Mouse (Mus musculus) kidney, postnatal 14 days (tissue): ENCODE measurements around the gene Fbn1.

Source experiments
- DNase-seq: peaks from one replicate; pipeline ENCODE4 v3.0.0; 2022; ENCODE audit warnings: mixed read lengths

The Fbn1 gene

GRCm38 (mm10) chr2:125452369-125453097 is 55.3 kb downstream of the Fbn1 start:
- no peak for DNase-seq

DNA sequence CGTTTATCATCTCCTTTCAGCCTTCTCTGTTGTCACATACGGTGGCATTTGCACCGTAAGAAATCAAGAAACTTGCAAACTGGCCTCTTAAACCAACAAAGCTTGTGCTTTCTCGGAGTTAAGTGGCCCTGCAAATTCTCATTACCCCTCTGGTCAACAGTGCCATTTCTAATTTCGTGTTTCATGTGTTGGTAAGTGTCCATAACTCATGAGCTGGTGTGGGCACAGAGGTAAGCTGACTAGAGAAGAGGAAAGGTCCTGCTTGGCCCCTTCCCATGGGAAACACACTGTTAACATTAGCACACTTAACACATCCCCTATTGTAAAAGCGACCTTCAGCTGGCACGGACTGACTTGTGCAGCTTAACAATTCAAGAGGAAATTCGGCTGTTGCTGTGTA is 58.4 kb downstream of the Fbn1 start:
- no peak for DNase-seq

GRCm38 (mm10) chr2:125448881-125449280 is 58.9 kb downstream of the Fbn1 start:
- DNase-seq, result peak; percentile 28

- DNase-seq, result no peak
Observed at GRCm38 (mm10) chr2:125447274-125447898, 60.4 kb downstream of the Fbn1 start.

DNA sequence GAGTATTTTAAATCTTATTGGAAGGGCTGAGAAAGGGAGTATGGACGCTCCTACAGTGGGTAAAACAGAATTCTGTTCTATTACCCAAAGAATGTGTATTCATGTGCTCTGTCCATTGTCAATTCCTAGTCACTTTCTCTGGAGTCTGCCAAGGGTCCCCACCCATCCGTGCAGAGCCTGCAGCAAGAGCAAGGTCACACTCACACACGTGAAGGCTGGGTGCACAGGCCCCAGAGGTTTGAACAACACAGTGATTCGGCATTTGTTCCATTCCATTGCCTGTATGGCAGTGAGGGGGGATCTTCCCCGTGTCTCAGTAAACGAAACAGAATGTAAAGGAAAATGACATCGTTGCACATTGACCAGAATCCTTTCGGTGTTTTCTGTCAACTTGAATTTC is 69.4 kb downstream of the Fbn1 start:
- no peak for DNase-seq

DNA sequence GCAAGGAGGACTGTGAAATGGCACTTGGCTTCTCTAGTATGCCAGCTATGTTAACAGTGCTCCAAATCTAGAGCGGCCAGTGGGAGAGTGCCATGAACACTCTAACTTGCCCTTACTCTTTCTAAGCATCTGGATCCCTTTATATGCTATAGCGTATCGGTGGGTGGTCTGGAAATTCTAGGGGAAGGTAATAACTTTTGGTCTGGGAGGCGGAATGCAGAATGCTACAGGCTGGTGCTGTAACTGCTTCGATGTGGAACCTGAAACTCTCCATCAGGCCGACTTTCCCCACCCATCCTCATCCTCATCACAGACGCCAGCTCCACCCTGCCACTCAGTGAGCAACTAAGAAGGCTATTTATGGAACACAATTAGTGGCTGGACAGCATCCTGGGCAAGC is 71.6 kb downstream of the Fbn1 start:
- no peak for DNase-seq

- no peak for DNase-seq
Observed at GRCm38 (mm10) chr2:125433524-125433923, 74.3 kb downstream of the Fbn1 start.

DNA sequence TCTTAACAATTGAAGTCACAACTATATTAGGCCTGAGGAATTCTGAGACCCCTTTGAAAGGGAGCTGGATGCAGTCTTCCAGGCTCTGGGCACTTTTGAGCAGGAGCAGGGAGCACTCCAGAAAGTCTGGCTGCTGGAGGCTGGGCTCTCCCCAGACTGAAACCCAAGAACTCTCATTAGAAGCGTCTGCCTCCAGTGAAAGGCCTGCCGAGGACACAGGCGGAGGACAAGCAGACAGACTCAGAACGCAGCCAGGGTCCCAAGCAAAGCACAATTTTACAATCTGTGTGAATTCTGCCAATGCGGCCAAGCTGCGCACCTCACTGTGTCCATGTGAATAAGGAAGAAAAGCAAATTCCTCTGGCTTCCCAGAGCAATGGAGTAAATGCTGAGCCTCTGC is 76.3 kb downstream of the Fbn1 start:
- DNase-seq, result no peak

GRCm38 (mm10) chr2:125428811-125429438 is 78.9 kb downstream of the Fbn1 start:
- DNase-seq, result peak; percentile 37

- no peak for DNase-seq
Observed at GRCm38 (mm10) chr2:125420604-125421003, 87.2 kb downstream of the Fbn1 start.

GRCm38 (mm10) chr2:125419681-125420080 is 88.1 kb downstream of the Fbn1 start:
- DNase-seq, result no peak

- DNase-seq, result no peak
Observed at GRCm38 (mm10) chr2:125418546-125418945, 89.2 kb downstream of the Fbn1 start.

GRCm38 (mm10) chr2:125416541-125417245 is 91.1 kb downstream of the Fbn1 start:
- DNase-seq, result no peak

GRCm38 (mm10) chr2:125412351-125412750 is 95.4 kb downstream of the Fbn1 start:
- no peak for DNase-seq

DNA sequence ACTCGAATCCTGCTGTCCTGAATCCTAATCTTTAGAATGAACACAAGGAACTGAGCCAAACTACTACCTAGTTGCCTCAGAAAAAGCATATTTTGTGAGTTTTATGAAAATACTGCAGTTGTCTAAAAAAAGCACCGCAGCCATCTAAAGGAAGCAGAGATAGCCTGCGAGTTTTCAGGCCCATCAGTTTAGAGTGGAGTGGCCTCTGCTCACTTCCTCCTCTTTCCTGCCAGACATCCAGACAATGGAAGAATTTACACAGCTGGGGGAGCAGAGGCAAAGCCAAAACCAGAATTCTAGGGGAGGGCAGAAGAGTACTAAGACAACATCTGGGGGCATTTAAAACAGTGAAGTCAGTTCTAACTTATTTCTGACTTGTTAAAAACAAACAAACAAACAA is 96.0 kb downstream of the Fbn1 start:
- DNase-seq, result peak; percentile 30

- no peak for DNase-seq
Observed at GRCm38 (mm10) chr2:125404509-125405105, 103.2 kb downstream of the Fbn1 start.

GRCm38 (mm10) chr2:125402276-125402675 is 105.5 kb downstream of the Fbn1 start:
- no peak for DNase-seq

DNA sequence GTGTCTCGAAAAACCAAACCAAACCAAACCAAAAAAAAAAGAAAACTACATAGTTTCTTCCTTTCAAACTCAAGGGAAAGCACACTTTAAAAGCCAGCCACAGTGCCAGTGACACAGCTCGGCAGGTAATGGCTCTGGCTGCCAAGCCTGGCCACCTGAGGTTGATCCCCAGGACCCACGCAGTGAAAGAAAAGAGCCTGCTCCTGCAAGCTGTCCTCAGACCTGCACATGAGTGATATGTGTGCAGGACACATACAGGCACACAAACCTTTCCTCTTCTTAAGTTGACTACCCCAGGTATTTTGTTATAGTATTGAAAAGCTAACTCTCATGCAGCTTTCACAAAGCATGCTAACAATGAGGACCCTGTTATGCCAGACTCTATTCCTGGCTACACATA is 107.7 kb downstream of the Fbn1 start:
- DNase-seq, result no peak

DNA sequence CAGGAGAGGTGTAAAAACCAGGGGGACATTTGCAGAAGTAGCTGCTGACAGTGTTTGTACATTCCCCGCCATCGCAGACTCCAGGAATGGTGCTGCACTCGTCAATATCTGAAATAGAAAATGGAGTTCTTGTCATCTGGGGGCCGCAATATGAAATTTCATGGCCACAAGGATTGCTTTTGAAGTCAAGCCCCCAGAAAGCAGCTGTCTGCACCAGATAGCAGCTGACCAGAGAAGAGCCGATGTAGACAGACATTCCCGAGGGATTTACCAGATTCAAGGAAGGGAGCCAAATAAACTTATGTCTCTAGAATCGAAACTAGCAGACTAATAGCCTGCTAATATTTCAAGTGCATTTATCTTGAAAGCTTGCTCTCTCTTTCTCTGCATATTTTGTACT is 110.0 kb downstream of the Fbn1 start:
- DNase-seq, result no peak

DNA sequence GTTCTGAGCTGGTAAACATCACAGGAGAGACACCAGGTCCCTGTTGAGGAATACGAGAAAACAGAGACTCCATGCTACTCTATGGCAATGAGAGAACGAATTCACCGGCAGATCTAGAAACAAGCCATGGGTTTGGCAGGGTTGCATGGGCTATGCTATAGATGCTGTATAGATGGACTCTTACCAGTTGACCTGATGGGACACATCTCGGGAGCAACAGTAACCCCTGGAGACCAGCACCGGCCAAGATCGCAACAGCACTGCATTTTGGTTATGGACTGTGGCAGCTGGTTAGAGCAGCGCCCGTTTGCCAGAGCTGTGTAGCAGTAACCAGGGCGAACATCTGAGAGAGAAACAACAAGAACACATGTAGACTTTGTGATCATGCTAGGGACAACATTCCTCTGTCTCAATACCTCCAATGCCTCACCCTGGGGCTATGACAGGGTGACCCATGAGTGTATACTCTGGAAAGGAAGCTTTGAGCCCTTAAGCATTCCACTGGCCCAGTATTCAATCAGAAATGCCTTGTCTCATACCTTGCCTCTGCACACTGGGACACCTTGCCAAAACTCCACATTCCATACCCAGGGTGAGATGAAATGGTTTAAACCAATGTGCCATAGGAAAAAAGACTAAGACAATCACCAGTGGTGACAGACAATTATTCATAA is 113.2 kb downstream of the Fbn1 start:
- DNase-seq, result no peak

DNA sequence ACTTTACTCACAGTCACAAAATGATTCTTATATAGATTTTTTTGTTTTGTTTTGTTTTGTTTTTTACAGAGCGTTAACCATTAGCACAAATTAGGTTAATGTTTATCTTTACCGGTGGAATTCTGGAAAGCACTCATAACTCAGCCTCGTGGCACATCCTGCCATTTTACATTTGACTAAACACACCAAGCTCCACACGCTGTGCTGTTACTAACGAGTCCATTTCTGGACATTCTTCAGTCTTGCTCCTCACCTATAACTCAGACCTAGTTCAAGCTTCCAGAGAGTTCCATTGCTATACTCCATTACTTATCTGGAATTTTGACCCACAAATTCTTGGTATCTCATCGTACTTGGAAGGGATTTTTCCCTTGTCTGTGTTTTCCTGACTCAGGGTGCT is 116.2 kb downstream of the Fbn1 start:
- no peak for DNase-seq

GRCm38 (mm10) chr2:125389796-125390195 is 118.0 kb downstream of the Fbn1 start:
- no peak for DNase-seq
